18 mouse cellular contexts compared by ENCODE assay signal in genomic region chr12:71006901-71007300, GRCm38 (mm10). TPM values are rescaled to one million over a fixed set of nuclear protein-coding genes. Genes with fewer than 3 reads are reported as not detected.
A peak's percentile ranks its signal among the peaks of the same experiment; 100 is the strongest.
DNase-seq lines count a peak whose midpoint lies in the region; ATAC-seq and TF ChIP-seq lines count a peak whose summit lies in the region.
"Had no signal": no experiment of that assay in that cellular context is flagged by ENCODE, and none has a peak within 500 bp of the region (broad histone marks: within the 10 kb centered on the region; RNA-seq: fewer than 3 reads in every experiment).

No protein-coding gene starts in this region.

- no peaks in the 10 kb centered on the region for H3K9me3 ChIP-seq in lung, postnatal 0 days (ENCODE audit: low read length)
- H3K9me3 ChIP-seq: forebrain, embryonic 13.5 days; heart, embryonic 10.5 days; hindbrain, embryonic 15.5 days; limb, embryonic 13.5 days had no signal

- no peaks in the 10 kb centered on the region for H3K27me3 ChIP-seq in lung, postnatal 0 days (replicated peaks; ENCODE audit: insufficient read depth, low read length)
- H3K27me3 ChIP-seq: forebrain, embryonic 13.5 days; hindbrain, embryonic 15.5 days; limb, embryonic 13.5 days had no signal

- TF ChIP-seq CTCF in layer of hippocampus, adult 2 months (conservative IDR thresholded peaks at IDR 0.05) = no peak
- no peak for TF ChIP-seq CTCF in lung, postnatal 0 days (IDR thresholded peaks at IDR 0.05)

- peak; percentile 82 for ATAC-seq in activated CD4-positive, CD25-positive, alpha-beta regulatory T cell, adult 4 months
- peak; percentile 87 for ATAC-seq in lung, postnatal 0 days
- ATAC-seq: forebrain, embryonic 13.5 days had no signal

- no peaks in the 10 kb centered on the region for H3K4me1 ChIP-seq in lung, postnatal 0 days (ENCODE audit: insufficient read depth, low read depth, low read length)

- no peak overlapping the region for H3K9ac ChIP-seq in lung, postnatal 0 days (replicated peaks; ENCODE audit: low read depth)
- H3K9ac ChIP-seq: forebrain, embryonic 13.5 days; hindbrain, embryonic 15.5 days; limb, embryonic 13.5 days had no signal

- H3K27ac ChIP-seq in layer of hippocampus, adult 2 months = 0 out of 2 replicates have a peak overlapping the region, but pooled peaks have one; percentile 23
- H3K27ac ChIP-seq in lung, postnatal 0 days (ENCODE audit: low read length) = peak overlapping the region; percentile 48
- H3K27ac ChIP-seq: forebrain, embryonic 13.5 days; heart, embryonic 10.5 days; hindbrain, embryonic 15.5 days; limb, embryonic 13.5 days had no signal

- no peak overlapping the region for H3K4me3 ChIP-seq in layer of hippocampus, adult 2 months
- H3K4me3 ChIP-seq in lung, postnatal 0 days (ENCODE audit: low read depth, low read length) = no peak overlapping the region
- H3K4me3 ChIP-seq: forebrain, embryonic 13.5 days; heart, embryonic 10.5 days; hindbrain, embryonic 15.5 days; limb, embryonic 13.5 days had no signal

- no peak for DNase-seq in layer of hippocampus, adult 2 months (ENCODE audit: low spot score in 2 of 2)
- DNase-seq in layer of hippocampus, adult 9-10 months (ENCODE audit: low spot score) = no peak
- DNase-seq in 416B (ENCODE audit: low read depth) = peak; percentile 58
- peak; percentile 66 for DNase-seq in lung, postnatal 0 days (ENCODE audit: low spot score)
- DNase-seq in cerebellum, adult 11-12 months = no peak
- DNase-seq in urinary bladder, postnatal 36 days (ENCODE audit: low spot score in 2 of 2) = no peak
- no peak for DNase-seq in kidney, postnatal 10 days
- DNase-seq: cerebellum, postnatal 10 days; gastrocnemius, postnatal 36 days; kidney, adult 18-20 months; kidney, postnatal 14 days; layer of hippocampus, adult 9-11 months; right cerebral cortex, postnatal 14 days had no signal

- H3K36me3 ChIP-seq in lung, postnatal 0 days (ENCODE audit: insufficient read depth, low read length) = no peaks in the 10 kb centered on the region; the same call in 1 of the 2 replicates

- no peak overlapping the region for H3K4me2 ChIP-seq in lung, postnatal 0 days (replicated peaks; ENCODE audit: low read depth, low read length)
- H3K4me2 ChIP-seq: forebrain, embryonic 13.5 days; hindbrain, embryonic 15.5 days; limb, embryonic 13.5 days had no signal

- TF ChIP-seq EP300 in lung, postnatal 0 days (IDR thresholded peaks at IDR 0.05) = peak; percentile 84

- 30% methylated on average over 7 of the region's 7 CpGs for WGBS in lung, postnatal 0 days

RNA-seq across cellular contexts. Expression of gene Arid4a, which starts 8.9 kb away (rescaled TPM):
- total RNA-seq in layer of hippocampus, adult 2 months (2021) = 10 to 100 TPM; 37.3 to 40.2 TPM
- polyA plus RNA-seq in activated CD4-positive, CD25-positive, alpha-beta regulatory T cell, adult 4 months (2017; shearing (Covaris generic)) = 10 to 100 TPM; 80.2 to 95.9 TPM
- 42.9 and 45.1 TPM in 2 replicates for polyA plus RNA-seq in lung, postnatal 0 days (2015; fragmentation: Nextera tagmentation; extraction: Ambion mirVana)

RNA-seq across cellular contexts. Expression of gene Psma3, which starts 32.5 kb away (rescaled TPM):
- 100 to 1,000 TPM; 193 to 200 TPM for total RNA-seq in layer of hippocampus, adult 2 months (2021)
- polyA plus RNA-seq in activated CD4-positive, CD25-positive, alpha-beta regulatory T cell, adult 4 months (2017; shearing (Covaris generic)) = 100 to 1,000 TPM; 350 to 389 TPM
- polyA plus RNA-seq in lung, postnatal 0 days (2015; fragmentation: Nextera tagmentation; extraction: Ambion mirVana) = 375 and 418 TPM in 2 replicates

Comparison
In these comparisons a context has a peak if more than half of its experiments do, and no peak if none do; other contexts are left out.
1. DNase-seq: peak in 416B (single experiment) and lung, postnatal 0 days (single experiment); none in layer of hippocampus, adult 2 months (0 of 2), layer of hippocampus, adult 9-10 months (single experiment), cerebellum, adult 11-12 months (single experiment), urinary bladder, postnatal 36 days (0 of 2) and kidney, postnatal 10 days (single experiment).